Mouse (Mus musculus) kidney, postnatal 0 days (tissue): ENCODE results near the gene Nsf. TPM values are rescaled to one million over a fixed set of nuclear protein-coding genes. Genes with fewer than 3 reads are reported as not detected.
A peak's percentile ranks its signal among the peaks of the same experiment; 100 is the strongest.
"Not testable (repeated sequence)": the region's sequence is repeated elsewhere in the genome, so short reads cannot be mapped to it uniquely, and the experiment has no call there.

Experiments
- ATAC-seq: fragments of 200-750 bp; cut with Nextera tagmentation; replicated peaks from 2 replicates; pipeline ENCODE4 v1.8.0; 2017; ENCODE audit warnings: low read depth, moderate number of reproducible peaks, moderate TSS enrichment, moderate library complexity; ENCODE audit not compliant: low FRiP score
- DNase-seq: peaks from one replicate; pipeline ENCODE4 v3.0.0-alpha.2; 2016; ENCODE audit warnings: low spot score
- H3K27ac ChIP-seq: fragments of 300-500 bp; sonication (generic); 2 replicates; pipeline ENCODE4 v1.5.1; 2014; ENCODE audit warnings: mild to moderate bottlenecking
- H3K27me3 ChIP-seq: fragments of 300-500 bp; sonication (generic); 2 replicates; pipeline ENCODE4 v1.6.1; 2014; ENCODE audit warnings: low read length, mixed read lengths; ENCODE audit not compliant: insufficient read depth
- H3K36me3 ChIP-seq: fragments of 300-500 bp; sonication (generic); 2 replicates; pipeline ENCODE4 v1.6.1; 2014; ENCODE audit warnings: low read length, mixed read lengths; ENCODE audit not compliant: insufficient read depth
- H3K4me1 ChIP-seq: fragments of 300-500 bp; sonication (generic); replicated peaks from 2 replicates; pipeline ENCODE4 v1.6.1; 2014; ENCODE audit warnings: antibody characterized with exemption, low read length, mixed read lengths; ENCODE audit not compliant: insufficient read depth
- H3K4me2 ChIP-seq: fragments of 300-500 bp; sonication (generic); 2 replicates; pipeline ENCODE4 v1.6.1; 2014; ENCODE audit warnings: mild to moderate bottlenecking, low read length, moderate library complexity, mixed read lengths
- H3K4me3 ChIP-seq: fragments of 300-500 bp; sonication (generic); replicated peaks from 2 replicates; pipeline ENCODE4 v1.5.1; 2014; ENCODE audit warnings: low read depth, low read length
- H3K9ac ChIP-seq: fragments of 300-500 bp; sonication (generic); 2 replicates; pipeline ENCODE4 v1.6.1; 2014; ENCODE audit warnings: low read depth, low read length
- H3K9me3 ChIP-seq: fragments of 300-500 bp; sonication (generic); replicated peaks from 2 replicates; pipeline ENCODE4 v1.6.1; 2016; ENCODE audit warnings: low read length, inconsistent platforms, mixed read lengths
- CTCF ChIP-seq: IDR thresholded peaks from 2 replicates; pipeline ENCODE4 v1.5.1; 2016; ENCODE audit warnings: antibody characterized with exemption, low read depth, mild to moderate bottlenecking, moderate library complexity
- WGBS: fragments of 180-500 bp; shearing (Covaris S2); extraction: QIAGEN DNeasy Blood & Tissue Kit; methylation state at CpG from one replicate; pipeline ENCODE4 v1.1.7; 2014; 5-methylcytosine and 5-hydroxymethylcytosine counted together
- polyA plus RNA-seq: library from polyadenylated mRNA; unstranded; fragments of >200 nt; fragmentation: Nextera tagmentation; extraction: Ambion mirVana; gene quantifications from 2 replicates; pipeline ENCODE4 v1.2.1, GENCODE M21; 2015

The Nsf gene
- polyA plus RNA-seq, 1 experiment from 2014 or later, result 37.1 TPM

DNA sequence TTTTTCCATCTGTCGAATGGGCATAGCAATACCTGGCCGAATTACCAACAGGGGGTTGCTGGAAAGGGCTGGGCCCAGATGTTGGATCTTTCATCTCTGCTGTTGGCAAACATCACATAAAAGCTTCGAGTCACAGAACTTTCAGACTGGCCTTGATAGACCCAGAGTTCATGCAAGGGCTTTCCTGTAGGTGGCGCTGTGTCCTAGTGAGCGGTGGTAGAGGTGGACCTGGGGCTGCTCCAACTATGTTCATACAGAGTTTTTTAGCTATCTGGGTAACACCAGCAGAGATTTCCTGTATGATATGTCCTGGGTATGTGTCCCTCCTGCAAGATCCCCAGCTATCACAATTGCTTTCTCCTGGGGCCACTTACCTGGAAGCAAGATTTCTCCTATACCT, 43.5 kb upstream of the Nsf start:
- no peaks in the 10 kb centered on the region for H3K27me3 ChIP-seq
- ATAC-seq (no peak), DNase-seq (peak; percentile 72)
- no peaks in the 10 kb centered on the region for H3K9me3 ChIP-seq
- H3K4me3 ChIP-seq, result no peak overlapping the region
- no peaks in the 10 kb centered on the region for H3K4me1 ChIP-seq
- no peaks in the 10 kb centered on the region for H3K36me3 ChIP-seq
- H3K27ac ChIP-seq, result no peak overlapping the region
- 10% methylated on average over 5 of the region's 5 CpGs for WGBS
- H3K9ac ChIP-seq, result no peak overlapping the region
- TF ChIP-seq CTCF, result peak; percentile 78
- H3K4me2 ChIP-seq, result no peak overlapping the region

DNA sequence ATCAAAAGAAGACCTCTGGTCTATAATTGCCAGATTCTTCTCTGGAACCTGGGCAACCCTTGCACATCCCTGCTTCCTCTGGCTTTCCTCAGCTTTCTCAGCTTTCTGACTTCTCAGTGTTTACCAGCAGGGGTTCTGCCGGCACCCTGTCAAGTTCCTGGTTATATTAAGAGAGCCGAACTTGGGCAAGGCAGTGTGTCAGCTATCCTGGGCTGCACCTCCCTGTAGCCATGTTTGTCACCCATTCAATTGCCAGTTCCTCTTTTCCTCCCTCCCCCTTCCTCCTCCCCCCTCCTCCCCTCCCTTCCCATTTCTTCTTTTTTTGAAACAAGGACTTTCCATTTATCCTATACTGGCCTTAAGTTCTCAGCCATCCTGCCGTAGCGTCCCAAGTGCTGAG, 38.8 kb upstream of the Nsf start:
- Histone ChIP-seq H3K9me3 (no peaks in the 10 kb centered on the region), H3K4me2 (no peak overlapping the region), H3K27me3 (no peaks in the 10 kb centered on the region), H3K9ac (no peak overlapping the region), H3K4me1 (no peaks in the 10 kb centered on the region), H3K4me3 (no peak overlapping the region), H3K36me3 (no peaks in the 10 kb centered on the region), H3K27ac (no peak overlapping the region)
- ATAC-seq, result no peak
- no peak for TF ChIP-seq CTCF
- no peak for DNase-seq
- WGBS, result 56% methylated on average over 4 of the region's 4 CpGs

DNA sequence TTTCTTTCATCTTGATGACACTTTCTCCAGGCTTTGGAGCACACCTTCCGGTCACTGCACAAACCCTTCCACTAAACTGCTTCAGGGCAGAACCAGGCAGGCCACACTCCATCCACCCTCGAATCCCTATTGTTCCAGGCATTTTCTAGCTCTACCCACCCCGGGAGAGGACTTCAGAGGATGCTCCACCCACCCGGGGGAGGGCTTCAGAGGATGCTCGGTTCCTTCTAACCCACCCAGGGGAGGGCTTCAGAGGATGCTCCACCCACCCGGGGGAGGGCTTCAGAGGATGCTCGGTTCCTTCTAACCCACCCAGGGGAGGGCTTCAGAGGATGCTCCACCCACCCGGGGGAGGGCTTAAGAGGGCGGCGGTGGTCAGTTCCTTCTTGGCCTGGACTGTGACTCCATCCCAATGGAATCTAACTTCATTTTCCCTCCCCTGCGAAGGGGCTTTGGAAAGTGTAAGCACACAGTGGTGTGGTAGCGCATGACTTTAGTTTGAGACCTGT, 36.2 kb upstream of the Nsf start:
- not testable (repeated sequence) for H3K4me2 ChIP-seq, H3K4me3 ChIP-seq, H3K27me3 ChIP-seq, H3K36me3 ChIP-seq, H3K4me1 ChIP-seq, H3K27ac ChIP-seq, H3K9ac ChIP-seq, H3K9me3 ChIP-seq
- DNase-seq (peak; percentile 67), ATAC-seq (peak; percentile 80)
- WGBS, result 14% methylated on average over 12 of the region's 12 CpGs

DNA sequence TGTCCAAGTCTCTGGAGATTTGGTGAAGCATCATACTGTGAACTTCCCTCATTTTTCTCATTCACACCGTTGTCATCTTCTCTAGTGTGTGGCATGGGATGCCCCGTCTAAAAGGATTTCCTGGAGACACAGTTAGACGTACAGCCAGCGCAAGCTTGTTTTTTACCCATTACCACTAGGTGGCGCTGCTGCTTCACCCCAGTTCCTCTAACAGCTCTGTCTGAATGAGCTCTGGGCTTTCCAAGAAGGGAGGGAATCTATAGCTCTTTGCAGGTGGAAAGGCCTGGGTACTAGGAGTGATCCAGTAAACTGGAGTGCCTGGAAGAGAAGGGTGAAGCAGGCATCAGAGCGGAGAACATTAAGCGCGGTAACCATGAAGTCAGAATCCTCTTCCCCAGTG, 33.6 kb upstream of the Nsf start:
- Histone ChIP-seq H3K36me3 (peaks cover 12% of the 10 kb centered on the region; the same call in 1 of the 2 replicates), H3K9me3 (no peaks in the 10 kb centered on the region), H3K4me3 (no peak overlapping the region), H3K27me3 (no peaks in the 10 kb centered on the region), H3K9ac (no peak overlapping the region), H3K4me1 (no peaks in the 10 kb centered on the region), H3K4me2 (no peak overlapping the region), H3K27ac (no peak overlapping the region)
- TF ChIP-seq CTCF, result peak; percentile 97
- DNase-seq, result peak; percentile 91
- whole genome bisulfite sequencing, result 26% methylated on average over 8 of the region's 8 CpGs
- no peak for ATAC-seq

DNA sequence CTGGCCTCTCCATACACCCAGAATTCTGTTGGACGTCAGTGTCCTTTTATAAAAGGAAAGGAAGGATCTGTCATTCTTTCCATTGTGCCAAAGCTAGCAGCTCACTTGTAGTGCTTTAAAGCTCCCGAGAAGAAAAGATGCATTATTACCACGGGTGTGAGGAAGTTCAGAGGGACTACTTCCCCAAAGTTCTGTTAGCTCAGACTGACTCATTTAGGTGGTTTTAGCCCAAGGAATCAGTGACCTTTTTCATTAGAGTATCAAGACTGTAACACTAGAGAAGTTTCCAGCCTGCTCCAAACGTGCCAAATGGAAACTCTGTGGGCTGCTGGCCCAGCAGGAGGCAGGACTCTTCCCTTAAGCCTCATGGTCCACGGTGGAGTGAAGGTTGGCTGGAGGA, 30.2 kb upstream of the Nsf start:
- Histone ChIP-seq H3K27ac (no peak overlapping the region), H3K27me3 (no peaks in the 10 kb centered on the region), H3K4me2 (no peak overlapping the region), H3K9ac (no peak overlapping the region), H3K4me3 (no peak overlapping the region), H3K36me3 (peaks cover 19% of the 10 kb centered on the region; the same call in 1 of the 2 replicates), H3K9me3 (no peaks in the 10 kb centered on the region), H3K4me1 (no peaks in the 10 kb centered on the region)
- WGBS, result 71% methylated on average over 5 of the region's 5 CpGs
- TF ChIP-seq CTCF, result no peak
- ATAC-seq, result no peak
- no peak for DNase-seq

DNA sequence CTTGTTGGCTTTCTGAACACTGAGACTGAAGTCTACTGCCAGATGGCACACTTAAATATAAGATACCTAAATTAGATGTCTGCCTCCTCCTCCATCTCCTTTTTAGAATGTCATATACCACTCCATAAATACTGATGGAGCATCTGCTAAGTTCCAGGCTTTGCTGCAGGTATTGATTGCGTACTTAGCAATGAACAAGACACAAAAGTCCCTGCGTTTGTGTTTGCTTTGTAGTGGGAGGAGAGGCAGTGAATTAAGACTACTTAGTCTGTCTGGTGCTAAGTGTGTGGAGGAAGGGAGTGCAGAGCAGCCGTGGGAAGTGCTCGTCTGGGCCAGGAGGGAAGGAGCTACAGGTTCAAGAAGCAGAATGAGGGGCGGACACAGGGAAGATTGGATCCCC, 28.0 kb upstream of the Nsf start:
- H3K4me3 ChIP-seq, result no peak overlapping the region
- H3K4me2 ChIP-seq, result no peak overlapping the region
- DNase-seq (no peak), ATAC-seq (no peak)
- H3K27me3 ChIP-seq, result no peaks in the 10 kb centered on the region
- no peak for TF ChIP-seq CTCF
- no peaks in the 10 kb centered on the region for H3K9me3 ChIP-seq
- H3K27ac ChIP-seq, result no peak overlapping the region
- no peaks in the 10 kb centered on the region for H3K4me1 ChIP-seq
- peaks cover 19% of the 10 kb centered on the region; the same call in 1 of the 2 replicates for H3K36me3 ChIP-seq
- H3K9ac ChIP-seq, result no peak overlapping the region
- 46% methylated on average over 5 of the region's 5 CpGs for WGBS

DNA sequence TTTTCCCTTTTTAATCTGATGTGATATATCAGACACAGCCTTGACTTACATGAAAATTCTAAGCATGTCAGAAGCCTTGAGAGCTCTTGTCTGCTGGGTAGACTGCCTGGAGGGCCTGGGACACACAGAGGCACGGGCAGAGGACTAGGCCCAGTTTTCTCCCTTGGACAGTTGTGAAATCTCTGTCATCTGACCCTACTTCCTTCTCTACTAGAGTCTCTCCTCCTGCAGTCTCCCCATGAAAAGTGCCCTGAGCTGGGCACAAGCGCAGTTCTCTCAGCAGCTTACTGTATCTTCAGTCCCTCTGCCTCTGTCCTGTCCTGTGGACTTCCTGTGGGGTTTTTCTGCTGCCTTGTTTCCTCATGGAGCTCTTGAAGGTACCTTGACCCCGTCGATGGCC, 25.5 kb upstream of the Nsf start:
- no peak for TF ChIP-seq CTCF
- H3K9me3 ChIP-seq, result no peaks in the 10 kb centered on the region
- DNase-seq (no peak), ATAC-seq (no peak)
- no peak overlapping the region for H3K4me3 ChIP-seq
- peaks cover 21% of the 10 kb centered on the region; the same call in 1 of the 2 replicates for H3K36me3 ChIP-seq
- H3K27me3 ChIP-seq, result no peaks in the 10 kb centered on the region
- no peak overlapping the region for H3K9ac ChIP-seq
- H3K27ac ChIP-seq, result peak overlapping the region; percentile 25; the same call in 1 of the 2 replicates
- WGBS, result 82% methylated on average over 4 of the region's 4 CpGs
- no peak overlapping the region for H3K4me2 ChIP-seq
- no peaks in the 10 kb centered on the region for H3K4me1 ChIP-seq
